Mouse (Mus musculus): ENCODE results near the gene Bpifb5. TPM values are rescaled to one million over a fixed set of nuclear protein-coding genes. Genes with fewer than 3 reads are reported as not detected.
"Not testable (repeated sequence)": the region's sequence is repeated elsewhere in the genome, so short reads cannot be mapped to it uniquely, and the experiment has no call there.

Gene Bpifb5
- total RNA-seq (2021) = under 1 TPM in 1 of 2 experiments, not detected in 1; 0.21 TPM

- intact Hi-C loops (cut with DNase I) = no loop called here
- peak; percentile 43 to 77 for DNase-seq (ENCODE audit: extremely low spot score in 1 of 2, low spot score in 2 of 2)
Measured at GRCm38 (mm10) chr2:154223265-154223916, at the start of gene Bpifb5. Bpifb5 (plus strand) TSS chr2:154223742.

DNA sequence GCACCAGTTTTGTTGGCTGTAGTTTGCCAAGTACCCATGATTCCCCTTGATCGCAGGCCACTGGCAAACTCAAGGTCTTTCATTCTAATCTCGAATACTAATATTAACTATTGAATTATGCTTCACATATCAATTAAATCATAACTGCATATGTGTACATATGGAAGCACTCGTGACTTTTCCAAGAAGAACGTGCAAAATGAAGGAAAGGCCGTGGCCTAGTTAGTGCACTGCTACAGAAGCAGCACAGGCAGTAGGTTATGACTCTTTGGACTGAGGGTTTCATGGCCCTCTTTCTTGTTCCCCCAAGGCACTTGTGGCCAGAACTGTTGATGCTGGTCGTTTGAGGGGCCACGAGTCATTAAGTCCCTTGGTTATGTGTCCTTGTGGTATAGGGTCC lies 41.6 kb upstream of the Bpifb5 start:
- DNase-seq (ENCODE audit: extremely low spot score in 1 of 2, low spot score in 2 of 2); intact Hi-C loops (cut with DNase I): not testable (repeated sequence)

- DNase-seq (ENCODE audit: extremely low spot score in 1 of 2, low spot score in 2 of 2); intact Hi-C loops (cut with DNase I): not testable (repeated sequence)
Measured at GRCm38 (mm10) chr2:154183061-154183460, 40.5 kb upstream of the Bpifb5 start.

- intact Hi-C loops (cut with DNase I) = no loop called here
- no peak for DNase-seq (ENCODE audit: extremely low spot score in 1 of 2, low spot score in 2 of 2)
Measured at GRCm38 (mm10) chr2:154185319-154185718, 38.2 kb upstream of the Bpifb5 start.

- intact Hi-C loops (cut with DNase I) = no loop called here
Measured at GRCm38 (mm10) chr2:154185748-154186147, 37.8 kb upstream of the Bpifb5 start.

GRCm38 (mm10) chr2:154187468-154187867 lies 36.1 kb upstream of the Bpifb5 start:
- peak in 1 of 2 experiments; percentile 6 for DNase-seq (ENCODE audit: extremely low spot score in 1 of 2, low spot score in 2 of 2)
- intact Hi-C loops (cut with DNase I) = no loop called here

More at GRCm38 (mm10) chr2:154185748-154186147, 37.8 kb upstream of the Bpifb5 start:
- peak in 1 of 2 experiments; percentile 46 for DNase-seq (ENCODE audit: extremely low spot score in 1 of 2, low spot score in 2 of 2)

DNA sequence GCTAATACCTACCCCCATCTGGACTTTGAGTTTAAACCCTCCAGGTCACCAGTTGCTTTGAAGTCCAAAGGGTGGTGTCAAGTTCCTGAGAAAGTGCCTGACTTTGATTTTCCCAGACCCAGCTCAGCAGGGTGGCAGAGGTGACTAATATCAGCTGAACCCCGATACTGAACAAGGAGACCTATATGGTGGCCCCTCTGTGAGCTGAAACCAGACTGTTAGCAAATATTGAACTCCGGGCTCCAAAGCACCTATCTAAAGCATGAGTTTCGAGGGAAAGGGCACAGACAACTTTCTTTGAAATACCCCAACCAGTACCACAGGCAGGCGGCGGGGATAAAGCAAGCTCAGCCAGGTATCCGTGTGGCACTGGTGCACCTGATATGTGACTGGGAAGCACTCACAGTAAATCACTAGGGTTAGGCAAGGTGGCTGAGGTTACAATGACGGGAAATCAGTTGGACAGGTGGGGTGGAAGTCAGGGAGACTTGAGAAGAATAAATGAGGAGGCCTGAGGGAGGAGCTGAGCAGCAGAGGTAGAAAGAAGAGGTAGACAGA lies 33.6 kb upstream of the Bpifb5 start:
- DNase-seq (ENCODE audit: extremely low spot score in 1 of 2, low spot score in 2 of 2) = peak in 1 of 2 experiments; percentile 7
- intact Hi-C loops (cut with DNase I) = no loop called here

DNA sequence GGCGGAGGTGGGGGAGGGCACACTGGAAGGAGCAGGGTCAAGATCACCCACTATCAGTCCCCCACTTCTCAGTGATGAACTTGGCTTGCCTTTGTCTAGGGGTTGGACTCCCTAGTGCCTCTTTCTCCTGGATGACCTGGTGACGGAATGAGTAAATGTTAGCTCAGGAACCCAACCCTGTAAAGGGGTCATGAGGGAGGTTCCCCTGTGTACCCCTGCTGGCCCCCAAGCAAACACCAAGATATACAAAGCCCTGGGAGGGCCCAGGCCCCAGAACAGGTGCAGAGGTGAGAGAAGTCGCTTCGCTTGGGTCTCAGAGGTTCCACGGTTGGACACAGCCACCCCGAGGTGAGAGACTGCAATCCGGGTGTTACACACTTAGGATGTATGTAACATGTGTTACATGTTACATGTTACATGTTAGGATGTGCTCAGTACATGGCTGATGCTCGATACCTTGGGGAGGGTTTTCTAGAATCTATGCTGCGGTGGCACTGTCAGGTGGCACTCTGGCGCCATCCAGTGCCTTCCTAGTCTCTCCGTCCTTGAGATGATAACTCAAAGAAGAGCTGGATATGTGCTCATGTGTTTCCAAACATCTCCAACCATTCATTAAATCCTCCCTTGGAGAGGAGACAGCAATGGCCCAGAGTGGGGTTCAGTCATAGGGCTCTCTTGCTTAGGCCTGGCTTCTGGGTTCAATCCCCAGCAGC lies 32.8 kb upstream of the Bpifb5 start, which contains the start of gene Bpifb1:
Bpifb1 (plus strand) TSS at position 273 of the 713 bp plus-strand sequence.
- intact Hi-C loops (cut with DNase I) = no loop called here
- peak in 1 of 2 experiments; percentile 12 for DNase-seq (ENCODE audit: extremely low spot score in 1 of 2, low spot score in 2 of 2)

DNA sequence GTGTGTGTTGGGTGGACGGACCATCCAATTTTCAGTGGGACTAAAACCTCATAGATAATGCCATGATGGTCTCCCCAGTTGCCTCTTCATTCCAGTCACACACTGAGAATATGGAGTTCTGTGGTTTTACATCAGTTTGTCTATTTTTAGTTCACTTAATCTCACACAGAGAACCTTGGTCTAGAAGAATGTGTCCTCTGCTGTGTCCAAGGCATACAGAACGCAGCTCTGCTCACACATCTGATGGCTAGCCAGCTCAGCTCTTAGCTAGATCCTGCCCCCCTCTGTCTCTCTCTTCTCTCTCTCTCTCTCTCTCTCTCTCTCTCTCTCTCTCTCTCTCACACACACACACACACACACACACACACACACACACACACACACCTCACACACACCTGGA lies 31.4 kb upstream of the Bpifb5 start:
- DNase-seq (ENCODE audit: extremely low spot score in 1 of 2, low spot score in 2 of 2) = no peak
- intact Hi-C loops (cut with DNase I) = no loop called here

GRCm38 (mm10) chr2:154193071-154193470 lies 30.5 kb upstream of the Bpifb5 start:
- no peak for DNase-seq (ENCODE audit: extremely low spot score in 1 of 2, low spot score in 2 of 2)

GRCm38 (mm10) chr2:154193994-154194504 lies 29.5 kb upstream of the Bpifb5 start:
- intact Hi-C loops (cut with DNase I) = no loop called here
- DNase-seq (ENCODE audit: extremely low spot score in 1 of 2, low spot score in 2 of 2) = no peak

More at GRCm38 (mm10) chr2:154193071-154193470, 30.5 kb upstream of the Bpifb5 start:
- intact Hi-C loops (cut with DNase I) = no loop called here

- intact Hi-C loops (cut with DNase I) = no loop called here
- DNase-seq (ENCODE audit: extremely low spot score in 1 of 2, low spot score in 2 of 2) = peak in 1 of 2 experiments; percentile 14
Measured at GRCm38 (mm10) chr2:154197036-154197435, 26.5 kb upstream of the Bpifb5 start.

- intact Hi-C loops (cut with DNase I) = no loop called here
- no peak for DNase-seq (ENCODE audit: extremely low spot score in 1 of 2, low spot score in 2 of 2)
Measured at GRCm38 (mm10) chr2:154204630-154205029, 18.9 kb upstream of the Bpifb5 start.

GRCm38 (mm10) chr2:154206908-154207307 lies 16.6 kb upstream of the Bpifb5 start:
- intact Hi-C loops (cut with DNase I) = no loop called here
- DNase-seq (ENCODE audit: extremely low spot score in 1 of 2, low spot score in 2 of 2) = no peak

GRCm38 (mm10) chr2:154209112-154209511 lies 14.4 kb upstream of the Bpifb5 start:
- intact Hi-C loops (cut with DNase I) = no loop called here
- DNase-seq (ENCODE audit: extremely low spot score in 1 of 2, low spot score in 2 of 2) = peak in 1 of 2 experiments; percentile 26

GRCm38 (mm10) chr2:154211121-154211520 lies 12.4 kb upstream of the Bpifb5 start:
- DNase-seq (ENCODE audit: extremely low spot score in 1 of 2, low spot score in 2 of 2) = peak in 1 of 2 experiments; percentile 19
- intact Hi-C loops (cut with DNase I) = loop anchor here (5.0 kb wide), 1 partner anchor 161 kb away; the partner anchor contains the start of gene Cdk5rap1

DNA sequence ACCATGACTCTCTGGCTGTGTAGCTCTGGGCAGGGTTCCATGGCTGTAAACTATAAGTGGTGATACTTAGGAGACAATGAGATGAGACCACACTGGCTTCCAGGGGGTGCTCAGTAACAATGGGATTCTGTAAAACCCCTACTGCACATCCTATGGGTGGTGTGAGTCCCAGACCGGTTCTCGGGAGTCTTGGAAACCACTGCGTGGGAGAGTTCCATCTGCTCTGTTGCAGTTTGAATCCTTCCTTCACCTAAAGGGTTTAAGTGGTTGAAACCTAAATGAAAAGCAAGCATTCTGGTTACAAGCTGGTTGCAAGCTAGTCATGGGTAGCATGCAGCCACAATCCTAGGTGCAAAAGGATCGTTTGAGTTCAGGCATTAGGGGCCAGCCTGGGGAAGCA lies 11.7 kb upstream of the Bpifb5 start:
- intact Hi-C loops (cut with DNase I) = loop anchor here (5.0 kb wide), 1 partner anchor 160 kb away; the partner anchor contains the start of gene Cdk5rap1
- peak; percentile 40 to 68 for DNase-seq (ENCODE audit: extremely low spot score in 1 of 2, low spot score in 2 of 2)

DNA sequence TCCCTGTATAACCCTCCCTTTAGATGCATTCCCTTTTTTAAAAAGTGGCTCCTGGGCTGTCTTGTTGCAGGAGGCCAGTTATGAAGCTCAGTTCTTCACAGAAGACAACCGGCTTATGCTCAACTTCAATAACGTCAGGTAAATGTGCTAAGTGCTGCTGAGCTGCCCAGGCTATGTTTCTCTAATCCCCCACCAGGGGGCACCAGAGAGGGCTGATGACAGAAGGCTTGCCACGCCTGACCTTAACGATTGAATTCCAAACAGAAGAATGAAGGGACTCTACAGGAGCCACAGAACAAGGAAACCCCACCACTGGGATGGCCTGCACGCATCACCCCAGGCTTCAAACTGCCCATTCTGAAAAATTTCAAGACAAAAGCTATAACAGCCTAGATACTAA lies 8.4 kb upstream of the Bpifb5 start:
- DNase-seq (ENCODE audit: extremely low spot score in 1 of 2, low spot score in 2 of 2) = peak; percentile 35 to 74
- intact Hi-C loops (cut with DNase I) = loop anchor here (5.0 kb wide), 1 partner anchor 82 kb away; no protein-coding TSS in a partner anchor

- no peak for DNase-seq (ENCODE audit: extremely low spot score in 1 of 2, low spot score in 2 of 2)
- intact Hi-C loops (cut with DNase I) = loop anchor here (5.0 kb wide), 1 partner anchor 77 kb away; no protein-coding TSS in a partner anchor
Measured at GRCm38 (mm10) chr2:154219950-154220349, 3.6 kb upstream of the Bpifb5 start.
